Mouse (Mus musculus): ENCODE measurements around the gene Nppc. TPM values are rescaled to one million over a fixed set of nuclear protein-coding genes. Genes with fewer than 3 reads are reported as not detected.

Gene Nppc
- polyA plus RNA-seq, 1 experiment from 2014 or later: 1.6 TPM

- whole genome bisulfite sequencing: 19% methylated on average over 6 of the region's 6 CpGs
- H3K4me2 ChIP-seq (replicated peaks): no peak overlapping the region
- H3K9me3 ChIP-seq: no peaks in the 10 kb centered on the region
- no peaks in the 10 kb centered on the region for H3K36me3 ChIP-seq
- no peaks in the 10 kb centered on the region for H3K4me1 ChIP-seq
- H3K27me3 ChIP-seq: no peaks in the 10 kb centered on the region
- no peak overlapping the region for H3K27ac ChIP-seq
- H3K9ac ChIP-seq: no peak overlapping the region
- H3K4me3 ChIP-seq: no peak overlapping the region
- ATAC-seq (ENCODE audit: insufficient number of reproducible peaks, insufficient read depth, low FRiP score, low TSS enrichment): no peak
Observed at GRCm38 (mm10) chr1:86650272-86650671, 20.1 kb downstream of the Nppc start.

DNA sequence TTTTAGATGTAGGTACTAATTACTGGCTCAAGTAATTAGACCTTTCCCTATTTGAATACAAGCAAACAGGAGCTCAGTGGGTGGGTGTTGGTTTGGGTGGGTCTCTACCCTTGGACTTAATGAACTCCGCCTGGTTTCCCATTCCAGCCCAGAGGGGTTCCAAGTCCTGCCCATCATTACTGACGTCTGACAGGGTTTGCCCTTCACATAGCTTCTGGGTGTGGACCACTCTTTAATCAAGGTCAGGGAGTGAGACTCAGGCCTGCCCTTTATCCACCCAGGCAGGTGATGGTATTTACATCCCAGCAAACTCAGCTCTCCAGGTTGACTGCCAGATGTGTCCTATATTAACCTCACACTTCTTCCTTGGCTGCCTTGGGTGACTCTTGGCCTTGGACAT is 22.9 kb downstream of the Nppc start:
- H3K9ac ChIP-seq: no peak overlapping the region
- 39% methylated on average over 2 of the region's 2 CpGs for WGBS

DNA sequence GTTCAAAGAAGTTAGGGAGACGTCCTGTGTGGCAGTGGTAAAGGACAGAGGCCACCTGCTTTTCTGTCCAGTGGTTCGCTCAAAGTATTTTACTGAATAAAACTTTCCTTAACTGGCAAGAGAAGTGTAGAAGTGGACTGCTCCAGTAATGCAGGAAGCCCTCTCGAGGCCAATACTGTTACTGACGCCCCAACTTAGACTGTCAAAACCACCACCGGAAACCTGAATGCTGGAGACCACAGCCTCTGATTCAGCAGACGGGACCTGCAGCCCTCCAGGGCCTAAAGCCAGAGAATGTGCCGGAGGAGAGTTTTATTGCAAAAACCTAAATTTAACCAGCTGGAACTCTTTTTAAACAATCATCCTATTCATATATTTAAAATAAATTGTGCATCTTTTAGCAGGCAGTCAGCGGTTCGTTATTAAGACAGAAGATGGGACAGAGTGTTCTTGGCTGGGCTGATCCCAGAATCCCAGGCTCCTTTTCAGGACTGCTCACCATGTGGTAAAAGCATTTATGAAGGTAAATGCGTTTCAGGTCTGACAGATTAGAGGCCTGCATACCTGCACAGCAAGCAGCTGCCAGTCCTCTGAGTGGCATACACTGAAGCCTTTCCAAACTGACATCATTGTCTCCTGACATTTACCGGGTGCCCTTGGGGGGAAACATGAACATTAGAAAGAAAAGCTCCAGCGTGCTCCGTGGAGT is 27.1 kb downstream of the Nppc start:
- no peak overlapping the region for H3K4me2 ChIP-seq (replicated peaks)
- H3K27me3 ChIP-seq: no peaks in the 10 kb centered on the region
- ATAC-seq (ENCODE audit: insufficient number of reproducible peaks, insufficient read depth, low FRiP score, low TSS enrichment): no peak
- H3K9me3 ChIP-seq: no peaks in the 10 kb centered on the region
- no peak overlapping the region for H3K27ac ChIP-seq
- H3K4me1 ChIP-seq: no peaks in the 10 kb centered on the region
- no peak overlapping the region for H3K4me3 ChIP-seq
- WGBS: 63% methylated on average over 13 of the region's 13 CpGs
- H3K36me3 ChIP-seq: no peaks in the 10 kb centered on the region
- H3K9ac ChIP-seq: no peak overlapping the region

More for the DNA sequence above, 22.9 kb downstream of the Nppc start:
- H3K4me2 ChIP-seq (replicated peaks): no peak overlapping the region
- H3K4me1 ChIP-seq: no peaks in the 10 kb centered on the region
- H3K4me3 ChIP-seq: no peak overlapping the region
- no peaks in the 10 kb centered on the region for H3K36me3 ChIP-seq
- no peaks in the 10 kb centered on the region for H3K27me3 ChIP-seq
- ATAC-seq (ENCODE audit: insufficient number of reproducible peaks, insufficient read depth, low FRiP score, low TSS enrichment): no peak
- H3K27ac ChIP-seq: no peak overlapping the region
- no peaks in the 10 kb centered on the region for H3K9me3 ChIP-seq

DNA sequence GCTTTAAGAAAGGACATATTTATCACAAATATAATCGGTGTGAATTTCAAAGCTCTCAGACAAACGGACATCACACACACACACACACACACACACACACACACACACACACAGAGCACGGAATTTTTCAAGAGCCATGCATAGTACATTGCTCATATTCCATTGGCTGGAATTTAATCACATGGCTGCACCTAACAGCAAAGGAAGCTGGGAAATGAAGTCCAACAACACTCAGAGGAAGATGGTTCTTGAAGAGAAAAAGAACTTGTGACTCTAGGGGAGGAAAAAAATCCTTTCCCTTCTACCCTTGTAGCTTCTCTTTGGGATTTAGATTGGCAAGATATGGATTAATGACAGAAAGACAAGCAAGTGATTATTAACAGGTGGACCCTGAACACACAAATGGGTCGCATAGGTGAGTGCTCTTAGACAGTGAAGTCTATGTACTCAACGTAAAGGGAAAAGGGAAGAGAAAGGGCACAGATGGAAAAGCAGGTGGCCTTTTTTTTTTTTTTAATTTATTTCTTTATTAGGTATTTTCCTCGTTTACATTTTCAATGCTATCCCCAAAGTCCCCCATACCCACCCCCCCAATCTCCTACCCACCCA is 35.5 kb downstream of the Nppc start:
- Histone ChIP-seq H3K9ac (no peak overlapping the region), H3K4me3 (no peak overlapping the region), H3K4me1 (no peaks in the 10 kb centered on the region), H3K9me3 (no peaks in the 10 kb centered on the region), H3K27ac (no peak overlapping the region), H3K36me3 (no peaks in the 10 kb centered on the region), H3K27me3 (no peaks in the 10 kb centered on the region), H3K4me2 (replicated peaks) (0 out of 2 replicates have a peak overlapping the region, but pooled peaks have one; percentile 24)
- WGBS: 53% methylated on average over 6 of the region's 6 CpGs
- ATAC-seq (ENCODE audit: insufficient number of reproducible peaks, insufficient read depth, low FRiP score, low TSS enrichment): no peak

GRCm38 (mm10) chr1:86633840-86634750 is 36.3 kb downstream of the Nppc start:
- Histone ChIP-seq H3K9ac (no peak overlapping the region), H3K4me3 (no peak overlapping the region)
- no peak for ATAC-seq (ENCODE audit: insufficient number of reproducible peaks, insufficient read depth, low FRiP score, low TSS enrichment)

DNA sequence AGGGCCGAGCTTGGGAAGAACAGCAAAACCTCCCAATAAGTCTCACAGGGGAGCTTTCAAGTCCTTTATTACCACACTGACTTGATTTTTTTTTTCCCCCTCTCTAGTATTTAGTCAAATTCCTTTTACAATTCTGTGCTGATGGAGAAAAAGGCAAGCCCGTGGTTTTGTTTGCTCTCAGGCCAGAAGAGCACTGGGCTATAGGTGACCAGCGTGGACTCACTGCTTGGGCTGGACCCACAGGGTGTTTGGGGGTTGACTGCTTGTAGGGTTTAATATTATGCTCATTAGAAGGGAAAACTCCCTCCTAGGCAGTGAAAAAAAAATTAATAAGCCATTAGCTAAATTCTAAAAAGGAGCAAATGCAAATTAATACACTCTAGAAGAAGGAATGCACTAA is 36.9 kb downstream of the Nppc start:
- 48% methylated on average over 3 of the region's 3 CpGs for WGBS
- no peaks in the 10 kb centered on the region for H3K36me3 ChIP-seq
- no peak overlapping the region for H3K27ac ChIP-seq
- ATAC-seq (ENCODE audit: insufficient number of reproducible peaks, insufficient read depth, low FRiP score, low TSS enrichment): no peak
- no peaks in the 10 kb centered on the region for H3K4me1 ChIP-seq
- no peaks in the 10 kb centered on the region for H3K9me3 ChIP-seq
- no peak overlapping the region for H3K9ac ChIP-seq
- H3K27me3 ChIP-seq: no peaks in the 10 kb centered on the region
- H3K4me2 ChIP-seq (replicated peaks): no peak overlapping the region
- no peak overlapping the region for H3K4me3 ChIP-seq

More at GRCm38 (mm10) chr1:86633840-86634750, 36.3 kb downstream of the Nppc start:
- Histone ChIP-seq H3K27me3 (no peaks in the 10 kb centered on the region), H3K9me3 (no peaks in the 10 kb centered on the region), H3K4me2 (replicated peaks) (0 out of 2 replicates have a peak overlapping the region, but pooled peaks have one; percentile 24), H3K36me3 (no peaks in the 10 kb centered on the region), H3K27ac (no peak overlapping the region), H3K4me1 (no peaks in the 10 kb centered on the region)
- 56% methylated on average over 7 of the region's 7 CpGs for WGBS

GRCm38 (mm10) chr1:86632732-86633380 is 37.5 kb downstream of the Nppc start:
- no peak overlapping the region for H3K4me3 ChIP-seq
- 42% methylated on average over 6 of the region's 6 CpGs for WGBS
- H3K9me3 ChIP-seq: no peaks in the 10 kb centered on the region
- H3K27me3 ChIP-seq: no peaks in the 10 kb centered on the region
- H3K4me1 ChIP-seq: no peaks in the 10 kb centered on the region
- no peak for ATAC-seq (ENCODE audit: insufficient number of reproducible peaks, insufficient read depth, low FRiP score, low TSS enrichment)
- no peak overlapping the region for H3K27ac ChIP-seq
- no peak overlapping the region for H3K4me2 ChIP-seq (replicated peaks)
- no peak overlapping the region for H3K9ac ChIP-seq
- H3K36me3 ChIP-seq: no peaks in the 10 kb centered on the region

DNA sequence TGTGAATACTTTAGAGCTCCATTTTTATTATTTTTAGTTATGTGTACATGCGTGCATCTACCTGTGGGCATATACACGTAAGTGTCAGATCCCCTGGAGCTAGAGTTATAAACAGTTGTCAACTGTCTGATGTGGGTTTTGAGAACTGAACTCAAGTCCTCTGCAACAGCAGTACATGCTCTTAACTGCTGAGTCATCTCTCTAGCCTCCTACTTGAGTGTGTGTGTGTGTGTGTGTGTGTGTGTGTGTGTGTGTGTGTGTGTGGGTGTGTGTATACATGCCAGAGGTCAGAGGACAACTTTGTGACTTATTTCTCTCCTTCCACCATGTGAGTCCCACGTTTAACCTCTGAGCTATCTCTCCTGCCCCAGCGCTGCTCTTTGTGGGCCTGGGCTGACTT is 39.8 kb downstream of the Nppc start:
- WGBS: 67% methylated on average over 4 of the region's 4 CpGs
- no peaks in the 10 kb centered on the region for H3K27me3 ChIP-seq

DNA sequence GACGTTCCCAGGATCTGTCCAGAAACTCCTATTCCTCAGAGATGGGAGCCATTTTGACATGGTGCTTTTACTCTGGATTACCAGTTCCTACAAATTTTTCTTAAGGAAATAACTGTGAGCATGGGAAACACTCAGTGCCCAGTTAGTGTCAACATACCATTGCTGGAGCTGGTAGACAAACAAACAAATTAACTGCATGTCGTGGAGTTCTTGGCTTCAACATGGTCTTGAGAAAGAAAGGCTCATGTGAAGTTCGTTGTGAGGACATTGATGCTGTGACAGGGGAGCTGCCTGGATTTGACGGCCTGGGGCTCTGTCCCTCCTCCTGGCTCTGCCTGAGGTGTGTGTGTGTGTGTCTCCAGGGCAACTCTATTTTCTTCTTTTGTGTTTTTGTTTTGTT is 40.4 kb downstream of the Nppc start:
- Histone ChIP-seq H3K27me3 (no peaks in the 10 kb centered on the region), H3K27ac (no peak overlapping the region), H3K9ac (no peak overlapping the region), H3K4me2 (replicated peaks) (no peak overlapping the region), H3K4me1 (no peaks in the 10 kb centered on the region), H3K4me3 (no peak overlapping the region), H3K36me3 (no peaks in the 10 kb centered on the region), H3K9me3 (no peaks in the 10 kb centered on the region)
- no peak for ATAC-seq (ENCODE audit: insufficient number of reproducible peaks, insufficient read depth, low FRiP score, low TSS enrichment)
- 37% methylated on average over 4 of the region's 4 CpGs for WGBS

More for the DNA sequence above, 39.8 kb downstream of the Nppc start:
- H3K9me3 ChIP-seq: no peaks in the 10 kb centered on the region
- H3K36me3 ChIP-seq: no peaks in the 10 kb centered on the region
- H3K27ac ChIP-seq: no peak overlapping the region
- no peaks in the 10 kb centered on the region for H3K4me1 ChIP-seq
- no peak overlapping the region for H3K4me2 ChIP-seq (replicated peaks)
- H3K4me3 ChIP-seq: no peak overlapping the region
- ATAC-seq (ENCODE audit: insufficient number of reproducible peaks, insufficient read depth, low FRiP score, low TSS enrichment): no peak
- no peak overlapping the region for H3K9ac ChIP-seq

DNA sequence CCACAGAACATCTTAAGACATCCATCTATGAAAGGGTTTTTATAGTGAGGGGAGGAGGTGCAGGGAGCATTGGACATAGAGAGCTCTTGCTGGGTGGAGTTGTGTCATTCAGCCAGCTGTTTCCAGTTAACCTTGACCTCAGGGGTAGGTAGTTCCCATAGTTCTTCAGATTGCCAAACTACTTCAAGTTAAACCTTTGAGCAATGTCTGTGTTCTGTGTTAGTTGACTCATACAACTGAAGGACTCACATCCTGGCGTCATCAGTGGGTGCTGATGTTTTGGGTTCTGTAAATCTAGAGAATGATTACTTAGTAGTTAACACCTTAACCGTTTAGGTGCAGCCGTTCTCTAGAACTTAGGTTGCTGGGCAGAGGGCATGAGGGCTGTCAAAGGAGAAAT is 42.1 kb downstream of the Nppc start:
- no peak for ATAC-seq (ENCODE audit: insufficient number of reproducible peaks, insufficient read depth, low FRiP score, low TSS enrichment)
- Histone ChIP-seq H3K27me3 (no peaks in the 10 kb centered on the region), H3K27ac (no peak overlapping the region), H3K36me3 (no peaks in the 10 kb centered on the region), H3K4me3 (no peak overlapping the region), H3K4me1 (no peaks in the 10 kb centered on the region), H3K9ac (no peak overlapping the region), H3K9me3 (no peaks in the 10 kb centered on the region), H3K4me2 (replicated peaks) (no peak overlapping the region)
- 59% methylated on average over 3 of the region's 3 CpGs for WGBS
